Mouse (Mus musculus) c-Kit-negative CD71-positive TER-119-positive erythroid progenitor cells, embryonic 14.5 days (primary cell): ENCODE results near the gene Ecpas.
A peak's percentile ranks its signal among the peaks of the same experiment; 100 is the strongest.

Experiments
- DNase-seq: peaks from one replicate; pipeline ENCODE4 v3.0.0-alpha.2; 2013; ENCODE audit warnings: low read depth, low spot score

Gene Ecpas

GRCm38 (mm10) chr4:58912629-58913335, at the start of gene Ecpas:
Gene Ecpas, minus strand, starts transcription at chr4:58912749.
- peak; percentile 72 for DNase-seq

- DNase-seq: no peak
Measured at GRCm38 (mm10) chr4:58961719-58962118, 49.2 kb upstream of the Ecpas start.

- DNase-seq: no peak
Measured at GRCm38 (mm10) chr4:58952630-58953029, 40.1 kb upstream of the Ecpas start.

GRCm38 (mm10) chr4:58948391-58948790, 35.8 kb upstream of the Ecpas start:
- DNase-seq: no peak

GRCm38 (mm10) chr4:58944695-58945094, 32.1 kb upstream of the Ecpas start:
- DNase-seq: no peak

GRCm38 (mm10) chr4:58944206-58944553, 31.6 kb upstream of the Ecpas start:
- DNase-seq: no peak

GRCm38 (mm10) chr4:58943420-58944205, 31.1 kb upstream of the Ecpas start, which contains the start of gene Zkscan16:
Gene Zkscan16, plus strand, starts transcription at chr4:58943628.
- no peak for DNase-seq

GRCm38 (mm10) chr4:58942942-58943341, 30.4 kb upstream of the Ecpas start:
- no peak for DNase-seq

GRCm38 (mm10) chr4:58941638-58942037, 29.1 kb upstream of the Ecpas start:
- DNase-seq: no peak

GRCm38 (mm10) chr4:58935846-58936245, 23.3 kb upstream of the Ecpas start:
- DNase-seq: no peak

- DNase-seq: no peak
Measured at GRCm38 (mm10) chr4:58934746-58935476, 22.4 kb upstream of the Ecpas start.

- no peak for DNase-seq
Measured at GRCm38 (mm10) chr4:58934308-58934707, 21.8 kb upstream of the Ecpas start.

GRCm38 (mm10) chr4:58932541-58932940, 20.0 kb upstream of the Ecpas start:
- no peak for DNase-seq

GRCm38 (mm10) chr4:58927661-58928060, 15.1 kb upstream of the Ecpas start:
- no peak for DNase-seq

GRCm38 (mm10) chr4:58926120-58926519, 13.6 kb upstream of the Ecpas start:
- no peak for DNase-seq

GRCm38 (mm10) chr4:58925664-58926063, 13.1 kb upstream of the Ecpas start:
- no peak for DNase-seq

- no peak for DNase-seq
Measured at GRCm38 (mm10) chr4:58923933-58924332, 11.4 kb upstream of the Ecpas start.

- no peak for DNase-seq
Measured at GRCm38 (mm10) chr4:58915081-58915826, 2.7 kb upstream of the Ecpas start.

- DNase-seq: no peak
Measured at GRCm38 (mm10) chr4:58913336-58914026, 932 bp upstream of the Ecpas start.

- DNase-seq: peak; percentile 47
Measured at GRCm38 (mm10) chr4:58911831-58912628, 519 bp downstream of the Ecpas start.
